Mouse (Mus musculus) testis, postnatal 14 days (tissue): ENCODE data around the gene Tmem131.

Experiments used
- DNase-seq: peaks from one replicate; pipeline ENCODE4 v3.0.0; 2021; ENCODE audit warnings: low spot score

Tmem131 gene

GRCm38 (mm10) chr1:36772198-36772934, 171.1 kb downstream of the Tmem131 start:
- DNase-seq: no peak

GRCm38 (mm10) chr1:36770998-36771397, 172.5 kb downstream of the Tmem131 start:
- peak; percentile 57 for DNase-seq

GRCm38 (mm10) chr1:36769951-36770350, 173.5 kb downstream of the Tmem131 start:
- DNase-seq: no peak

- DNase-seq: no peak
Observed at GRCm38 (mm10) chr1:36768786-36769185, 174.7 kb downstream of the Tmem131 start.

GRCm38 (mm10) chr1:36767321-36767720, 176.1 kb downstream of the Tmem131 start:
- DNase-seq: no peak

- DNase-seq: no peak
Observed at GRCm38 (mm10) chr1:36766431-36767205, 176.8 kb downstream of the Tmem131 start.

GRCm38 (mm10) chr1:36761568-36761967, 181.9 kb downstream of the Tmem131 start, which contains the start of gene Zap70:
Zap70 (plus strand) TSS chr1:36761798.
- no peak for DNase-seq

GRCm38 (mm10) chr1:36761061-36761460, 182.4 kb downstream of the Tmem131 start:
- no peak for DNase-seq

- no peak for DNase-seq
Observed at GRCm38 (mm10) chr1:36760401-36760800, 183.1 kb downstream of the Tmem131 start.

- no peak for DNase-seq
Observed at GRCm38 (mm10) chr1:36759076-36759475, 184.4 kb downstream of the Tmem131 start.

GRCm38 (mm10) chr1:36758553-36758952, 184.9 kb downstream of the Tmem131 start:
- no peak for DNase-seq

- DNase-seq: no peak
Observed at GRCm38 (mm10) chr1:36753932-36754675, 189.4 kb downstream of the Tmem131 start.

GRCm38 (mm10) chr1:36746452-36746851, 197.0 kb downstream of the Tmem131 start:
- DNase-seq: peak; percentile 63

GRCm38 (mm10) chr1:36745661-36746060, 197.8 kb downstream of the Tmem131 start:
- DNase-seq: no peak

- no peak for DNase-seq
Observed at GRCm38 (mm10) chr1:36744268-36744944, 199.1 kb downstream of the Tmem131 start.

GRCm38 (mm10) chr1:36743046-36743445, 200.4 kb downstream of the Tmem131 start:
- DNase-seq: no peak
